Mouse (Mus musculus) gastrocnemius, postnatal 25 days (tissue): ENCODE results near the gene Chst8. TPM values are rescaled to one million over a fixed set of nuclear protein-coding genes. Genes with fewer than 3 reads are reported as not detected.

ENCODE experiments used
- DNase-seq: peaks from one replicate; pipeline ENCODE4 v3.0.0; 2022
- total RNA-seq, 2 experiments: library from RNA; stranded (reverse); gene quantifications; 1 replicate in 1 of 2; 2 replicates in 1 of 2; pipeline ENCODE4 v1.2.3; 2021

The Chst8 gene
- total RNA-seq, 2 experiments from 2014 or later, result 0.13 to 0.43 TPM

DNA sequence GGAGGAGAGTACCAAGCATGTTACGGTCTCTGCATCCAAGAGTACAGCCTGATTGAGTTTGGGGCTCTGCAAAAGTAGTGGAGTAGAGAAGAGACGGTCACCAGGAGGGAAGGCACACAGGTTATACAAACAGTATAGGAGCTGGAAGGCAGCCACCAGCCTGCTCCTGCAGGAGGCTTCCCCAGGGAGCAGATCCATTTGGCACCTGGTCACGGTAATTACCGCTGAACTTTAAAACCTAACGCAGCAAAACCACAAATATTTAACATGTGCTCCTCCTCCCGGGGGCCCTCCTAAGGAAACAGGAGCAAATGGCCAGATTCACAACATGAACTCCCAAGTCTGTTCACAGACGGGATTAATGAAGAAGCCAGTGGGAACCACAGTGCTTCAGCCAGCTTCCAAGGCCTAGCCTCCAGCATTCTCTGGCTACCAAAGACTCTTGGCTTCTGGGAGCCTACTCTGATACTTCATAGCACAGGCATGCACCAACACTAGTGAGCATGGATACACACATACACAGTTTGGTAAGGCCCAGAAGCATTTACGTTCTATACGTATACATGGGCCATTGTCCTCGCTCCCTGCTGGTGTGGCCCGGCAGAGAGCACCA lies 97.6 kb downstream of the Chst8 start:
- DNase-seq, result no peak

- peak; percentile 39 for DNase-seq
Measured at GRCm38 (mm10) chr7:34709111-34709510, 103.4 kb downstream of the Chst8 start.

DNA sequence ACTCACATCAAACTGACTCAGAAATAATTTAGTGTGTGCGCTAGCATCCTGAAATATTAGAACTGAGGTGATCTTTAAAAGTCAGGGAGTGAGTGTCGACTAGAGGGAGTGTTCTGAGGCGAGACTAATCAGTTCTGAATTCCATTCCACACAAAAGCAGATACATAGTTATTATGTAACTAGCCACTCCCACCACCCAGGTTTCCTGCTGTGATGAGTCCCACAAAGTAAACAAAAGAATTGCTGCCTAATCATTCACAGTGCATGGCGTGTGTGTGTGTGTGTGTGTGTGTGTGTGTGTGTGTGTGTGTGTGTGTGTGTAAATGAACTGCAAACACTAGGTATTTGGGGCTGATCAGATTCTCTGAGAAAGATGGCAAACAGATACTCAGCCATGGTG lies 108.1 kb downstream of the Chst8 start:
- no peak for DNase-seq

DNA sequence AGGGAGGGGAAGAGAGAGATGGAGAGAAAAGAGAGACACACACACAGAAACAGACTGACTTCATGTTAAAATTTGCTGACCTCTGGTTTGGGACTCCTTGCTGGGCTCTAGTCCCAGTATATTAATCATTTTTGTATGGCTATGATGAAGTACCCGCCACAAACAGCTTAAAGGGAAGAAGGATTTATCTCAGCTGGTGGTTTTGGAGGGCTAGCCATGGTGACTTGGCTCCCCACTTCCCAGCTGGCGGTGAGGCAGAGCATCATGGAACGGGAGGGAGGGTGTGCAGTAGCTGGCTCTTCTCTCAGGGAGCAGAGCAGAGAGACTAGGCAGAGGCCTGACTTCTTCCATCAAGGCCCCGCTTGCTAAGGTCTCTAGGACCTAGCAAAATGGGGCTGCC lies 109.1 kb downstream of the Chst8 start:
- DNase-seq, result no peak

GRCm38 (mm10) chr7:34702718-34703351 lies 109.7 kb downstream of the Chst8 start:
- no peak for DNase-seq

GRCm38 (mm10) chr7:34699888-34700287 lies 112.6 kb downstream of the Chst8 start:
- DNase-seq, result no peak

DNA sequence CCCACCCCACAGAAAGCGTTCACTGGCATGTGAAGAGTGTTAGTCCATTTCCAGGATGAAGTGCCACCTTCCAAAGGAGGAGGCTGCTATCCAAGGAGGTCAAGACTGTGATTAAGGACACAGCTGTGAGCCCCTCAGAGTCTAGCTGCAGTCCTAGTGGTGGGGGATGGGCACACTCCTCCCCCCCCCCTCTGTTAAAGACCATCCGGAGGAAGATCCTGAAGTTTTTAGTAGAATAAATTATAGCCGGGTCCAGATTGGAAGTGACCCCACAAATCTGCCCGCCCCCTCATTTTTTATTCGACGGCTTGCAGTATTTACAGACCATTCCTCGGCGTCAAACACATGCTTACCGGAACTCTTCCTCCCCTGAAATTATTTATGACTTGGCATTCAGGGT lies 114.3 kb downstream of the Chst8 start:
- DNase-seq, result no peak

DNA sequence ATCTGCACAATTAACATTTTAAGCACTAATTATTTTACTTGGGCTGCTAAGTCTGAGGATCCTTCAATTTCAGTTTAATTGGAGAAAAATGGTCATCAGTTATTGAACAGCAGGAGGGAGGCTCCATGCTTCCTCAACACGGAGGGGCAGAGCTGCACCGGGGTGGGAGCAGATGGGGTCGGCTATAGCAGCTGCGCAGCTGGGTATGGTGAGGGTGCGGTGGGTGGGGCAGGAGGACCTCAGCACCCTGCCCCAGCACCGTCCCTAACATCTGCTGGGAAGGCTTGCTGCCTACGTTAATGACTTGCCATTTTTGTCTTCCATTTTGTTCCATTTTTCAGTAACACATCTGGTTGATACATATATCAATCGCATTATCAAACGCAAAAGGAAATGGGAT lies 116.4 kb downstream of the Chst8 start:
- no peak for DNase-seq

- no peak for DNase-seq
Measured at GRCm38 (mm10) chr7:34694898-34695297, 117.6 kb downstream of the Chst8 start.

- no peak for DNase-seq
Measured at GRCm38 (mm10) chr7:34693916-34694315, 118.6 kb downstream of the Chst8 start.

DNA sequence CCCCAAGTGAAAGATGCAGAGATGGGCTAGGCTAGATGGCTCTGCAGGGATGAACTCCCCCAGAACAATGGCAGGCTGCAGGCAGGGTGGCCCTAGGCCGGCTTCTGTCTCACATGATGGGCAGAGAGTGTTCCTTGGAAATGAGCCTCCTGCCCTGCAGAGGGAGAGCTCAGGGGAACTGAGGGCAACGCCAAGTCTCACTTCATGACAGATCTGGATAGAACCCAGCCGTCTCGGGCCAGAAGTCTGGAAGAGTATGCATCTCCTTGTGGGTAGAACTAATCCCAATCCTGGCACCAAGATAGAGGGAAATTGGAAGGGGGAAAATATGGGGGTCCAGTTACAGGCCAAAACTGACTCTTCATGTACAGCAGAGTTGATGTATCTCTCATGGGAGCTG lies 119.4 kb downstream of the Chst8 start:
- DNase-seq, result no peak

- DNase-seq, result no peak
Measured at GRCm38 (mm10) chr7:34690111-34690510, 122.4 kb downstream of the Chst8 start.

- no peak for DNase-seq
Measured at GRCm38 (mm10) chr7:34689028-34689427, 123.5 kb downstream of the Chst8 start.

GRCm38 (mm10) chr7:34685801-34686200 lies 126.7 kb downstream of the Chst8 start:
- no peak for DNase-seq

GRCm38 (mm10) chr7:34685176-34685575 lies 127.3 kb downstream of the Chst8 start:
- DNase-seq, result no peak

DNA sequence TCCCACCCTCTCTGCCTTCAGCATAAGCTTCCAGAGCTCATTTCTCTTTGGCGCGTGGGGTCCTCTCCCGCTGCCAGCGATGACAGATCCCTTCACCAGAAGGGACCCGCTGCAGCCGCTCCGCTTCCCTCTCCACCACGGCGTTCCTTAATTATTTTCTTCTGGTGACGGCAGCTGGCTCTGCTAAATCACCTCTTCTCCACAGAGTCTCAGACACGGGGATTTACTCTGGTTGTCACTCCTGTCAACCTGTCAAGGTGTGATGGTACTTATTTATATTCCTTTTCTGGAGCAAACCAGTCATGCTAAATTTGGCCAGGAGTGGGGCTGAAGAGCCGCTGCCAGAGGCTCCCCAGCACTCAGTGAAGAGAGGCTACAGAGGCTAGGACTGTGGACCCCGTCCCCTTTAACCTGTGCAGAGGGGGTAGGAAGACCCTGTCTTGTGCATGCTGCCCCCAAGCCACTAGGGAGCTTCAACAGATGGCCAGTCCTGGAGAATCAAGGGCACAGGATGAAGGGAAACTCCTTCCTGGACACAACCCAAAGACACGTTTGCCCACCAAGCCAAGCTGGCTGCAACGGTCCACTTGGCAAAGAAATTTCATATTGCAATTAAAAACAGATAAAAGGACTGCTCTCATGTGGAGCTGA lies 131.6 kb downstream of the Chst8 start:
- DNase-seq, result no peak

- DNase-seq, result no peak
Measured at GRCm38 (mm10) chr7:34679886-34680285, 132.6 kb downstream of the Chst8 start.

- peak; percentile 49 for DNase-seq
Measured at GRCm38 (mm10) chr7:34675831-34676514, 136.5 kb downstream of the Chst8 start.

- DNase-seq, result no peak
Measured at GRCm38 (mm10) chr7:34675120-34675790, 137.3 kb downstream of the Chst8 start.

- no peak for DNase-seq
Measured at GRCm38 (mm10) chr7:34672916-34673315, 139.6 kb downstream of the Chst8 start.

- peak; percentile 63 for DNase-seq
Measured at GRCm38 (mm10) chr7:34671911-34672310, 140.6 kb downstream of the Chst8 start.

DNA sequence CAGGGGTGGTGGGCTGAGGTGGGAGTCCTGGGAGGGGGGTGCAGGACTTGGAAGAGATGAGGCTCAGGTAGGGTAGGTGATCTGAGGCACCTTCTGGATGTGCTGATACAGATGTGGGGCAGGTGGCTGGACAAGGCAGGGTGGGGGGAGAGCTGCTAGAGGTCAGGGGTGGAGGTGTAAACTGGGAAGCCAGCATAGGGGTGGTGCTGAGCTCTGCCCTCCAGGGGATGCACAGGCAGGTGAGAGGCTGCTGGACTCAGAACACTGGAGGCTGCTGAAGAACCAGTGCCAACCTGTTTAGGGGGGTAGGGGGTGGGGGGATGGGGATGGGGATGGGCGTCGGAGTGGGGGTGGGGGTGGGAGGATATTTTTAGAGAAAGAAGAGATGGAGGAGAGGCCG lies 141.7 kb downstream of the Chst8 start:
- DNase-seq, result no peak

GRCm38 (mm10) chr7:34669336-34669735 lies 143.2 kb downstream of the Chst8 start:
- no peak for DNase-seq
